ENCODE assay signal across 1 mouse cellular context in genomic region chr2:118764094-118764831, GRCm38 (mm10).
TF ChIP-seq lines count a peak whose summit lies in the region.

No protein-coding gene starts in this region.

TF ChIP-seq in MEL, 35 proteins besides CTCF, POLR2A, EP300 and RAD21:
- no peak for TF ChIP-seq TCF12 (IDR thresholded peaks at IDR 0.05; ENCODE audit: low read depth, low read length)
- TF ChIP-seq SMC3 (IDR thresholded peaks at IDR 0.05; ENCODE audit: low read depth, low read length), result peak; percentile 73
- 0 out of 2 replicates have a peak, but pooled peaks have one; percentile 13 for TF ChIP-seq USF1 (IDR thresholded peaks at IDR 0.05; ENCODE audit: low read depth, low read length)
- 0 out of 2 replicates have a peak, but pooled peaks have one; percentile 21 for TF ChIP-seq BHLHE40 (IDR thresholded peaks at IDR 0.05; ENCODE audit: borderline replicate concordance, low read depth, low read length)
- TF ChIP-seq CHD1 (IDR thresholded peaks at IDR 0.05; ENCODE audit: low read depth, low read length), result no peak
- TF ChIP-seq MYB (IDR thresholded peaks at IDR 0.05; ENCODE audit: low read depth, low read length), result no peak
- no peak for TF ChIP-seq USF2 (IDR thresholded peaks at IDR 0.05; ENCODE audit: borderline replicate concordance in 1 of 2, insufficient read depth in 1 of 2, low read depth in 1 of 2, low read length in 2 of 2)
- peak; percentile 32 for TF ChIP-seq CHD2 (IDR thresholded peaks at IDR 0.05; ENCODE audit: low read length)
- no peak for TF ChIP-seq GATA1 (IDR thresholded peaks at IDR 0.05; ENCODE audit: low read depth, low read length)
- TF ChIP-seq POLR2AphosphoS2 (IDR thresholded peaks at IDR 0.05; ENCODE audit: low read length), result no peak
- 0 out of 2 replicates have a peak, but pooled peaks have one; percentile 23 for TF ChIP-seq TBP (IDR thresholded peaks at IDR 0.05; ENCODE audit: low read depth, low read length)
- TF ChIP-seq TAL1 (IDR thresholded peaks at IDR 0.05; ENCODE audit: low read length), result no peak
- TF ChIP-seq ELF1 (IDR thresholded peaks at IDR 0.05; ENCODE audit: low read depth, low read length), result no peak
- no peak for TF ChIP-seq MAFK (IDR thresholded peaks at IDR 0.05; ENCODE audit: borderline replicate concordance, low read depth, low read length)
- TF ChIP-seq ZC3H11A (IDR thresholded peaks at IDR 0.05; ENCODE audit: low read depth, low read length), result peak; percentile 65
- peak; percentile 30; the same call in 1 of the 2 replicates for TF ChIP-seq MAZ (IDR thresholded peaks at IDR 0.05; ENCODE audit: low read depth, low read length)
- TF ChIP-seq KAT2A (conservative IDR thresholded peaks at IDR 0.05; ENCODE audit: low read depth, low read length), result no peak
- TF ChIP-seq MYC (IDR thresholded peaks at IDR 0.05; ENCODE audit: low read depth, low read length), result 0 out of 2 replicates have a peak, but pooled peaks have one; percentile 38
- TF ChIP-seq SIN3A (IDR thresholded peaks at IDR 0.05; ENCODE audit: low read length), result peak; percentile 66
- TF ChIP-seq MAX (IDR thresholded peaks at IDR 0.05; ENCODE audit: low read length), result peak; percentile 70
- TF ChIP-seq POLR2AphosphoS5 (IDR thresholded peaks at IDR 0.05; ENCODE audit: borderline replicate concordance, low read depth, low read length), result no peak
- no peak for TF ChIP-seq HCFC1 (IDR thresholded peaks at IDR 0.05; ENCODE audit: low read depth, low read length)
- no peak for TF ChIP-seq ZMIZ1 (IDR thresholded peaks at IDR 0.05; ENCODE audit: low read depth, low read length)
- TF ChIP-seq UBTF (IDR thresholded peaks at IDR 0.05; ENCODE audit: borderline replicate concordance, insufficient read depth, low read depth, low read length), result no peak
- no peak for TF ChIP-seq MEF2A (IDR thresholded peaks at IDR 0.05; ENCODE audit: extremely low read depth, insufficient replicate concordance, low read depth, low read length, poor library complexity, severe bottlenecking)
- TF ChIP-seq NELFE (IDR thresholded peaks at IDR 0.05; ENCODE audit: low read depth, low read length), result no peak
- no peak for TF ChIP-seq E2F4 (IDR thresholded peaks at IDR 0.05; ENCODE audit: borderline replicate concordance, low read depth, low read length)
- peak; percentile 68 for TF ChIP-seq MXI1 (IDR thresholded peaks at IDR 0.05; ENCODE audit: low read depth, low read length)
- no peak for TF ChIP-seq RCOR1 (IDR thresholded peaks at IDR 0.05; ENCODE audit: low read depth, low read length)
